Mouse (Mus musculus) ovary, postnatal 10 days (tissue): ENCODE results near the gene Krr1.

Experiments used
- DNase-seq: peaks from one replicate; pipeline ENCODE4 v3.0.0; 2022; ENCODE audit warnings: low spot score

Krr1 gene

GRCm38 (mm10) chr10:111972542-111973361, at the start of gene Krr1:
Gene Krr1, plus strand, starts transcription at chr10:111972664.
- DNase-seq: peak; percentile 62

GRCm38 (mm10) chr10:111923503-111924135, 48.8 kb upstream of the Krr1 start:
- DNase-seq: no peak

- no peak for DNase-seq
These were observed 48.3 kb upstream of the Krr1 start for GRCm38 (mm10) chr10:111924141-111924540.

- DNase-seq: no peak
These were observed 47.6 kb upstream of the Krr1 start for GRCm38 (mm10) chr10:111924716-111925488.

- DNase-seq: peak; percentile 77
These were observed 47.0 kb upstream of the Krr1 start for GRCm38 (mm10) chr10:111925489-111925860.

- no peak for DNase-seq
These were observed 39.7 kb upstream of the Krr1 start for GRCm38 (mm10) chr10:111932621-111933345.

GRCm38 (mm10) chr10:111935207-111935606, 37.3 kb upstream of the Krr1 start:
- DNase-seq: no peak

- no peak for DNase-seq
These were observed 36.4 kb upstream of the Krr1 start for GRCm38 (mm10) chr10:111936021-111936420.

GRCm38 (mm10) chr10:111936491-111937145, 35.8 kb upstream of the Krr1 start:
- no peak for DNase-seq

GRCm38 (mm10) chr10:111937146-111937534, 35.3 kb upstream of the Krr1 start:
- DNase-seq: no peak

GRCm38 (mm10) chr10:111943026-111943425, 29.4 kb upstream of the Krr1 start:
- DNase-seq: no peak

- no peak for DNase-seq
These were observed 26.9 kb upstream of the Krr1 start for GRCm38 (mm10) chr10:111945563-111945962.

GRCm38 (mm10) chr10:111948041-111948440, 24.4 kb upstream of the Krr1 start:
- DNase-seq: no peak

- no peak for DNase-seq
These were observed 23.5 kb upstream of the Krr1 start for GRCm38 (mm10) chr10:111949008-111949407.

- no peak for DNase-seq
These were observed 16.6 kb upstream of the Krr1 start for GRCm38 (mm10) chr10:111955836-111956235.

GRCm38 (mm10) chr10:111957271-111958045, 15.0 kb upstream of the Krr1 start:
- DNase-seq: peak; percentile 19

- no peak for DNase-seq
These were observed 14.4 kb upstream of the Krr1 start for GRCm38 (mm10) chr10:111958046-111958421.

GRCm38 (mm10) chr10:111959353-111959752, 13.1 kb upstream of the Krr1 start:
- no peak for DNase-seq

GRCm38 (mm10) chr10:111960459-111960858, 12.0 kb upstream of the Krr1 start:
- DNase-seq: no peak

- no peak for DNase-seq
These were observed 6.1 kb upstream of the Krr1 start for GRCm38 (mm10) chr10:111966394-111966793.

GRCm38 (mm10) chr10:111971929-111972328, 535 bp upstream of the Krr1 start:
- no peak for DNase-seq
